Mouse (Mus musculus) neutrophil, adult 5-6 weeks (primary cell): ENCODE results near the gene Wdr5. TPM values are rescaled to one million over a fixed set of nuclear protein-coding genes. Genes with fewer than 3 reads are reported as not detected.
"Not testable (repeated sequence)": the region's sequence is repeated elsewhere in the genome, so short reads cannot be mapped to it uniquely, and the experiment has no call there.

Experiments
- ATAC-seq: fragments of 151-379, 151-347 bp; 2 replicates; pipeline ENCODE4 v1.8.0; 2017; ENCODE audit warnings: mild to moderate bottlenecking, moderate TSS enrichment; ENCODE audit not compliant: insufficient number of reproducible peaks, poor library complexity, low FRiP score, severe bottlenecking; ENCODE audit errors: extremely low read depth
- total RNA-seq: library from RNA; stranded (forward); fragments of 200-1000 nt; gene quantifications from 2 replicates; pipeline ENCODE4 v1.2.3, GENCODE M21; 2017

Wdr5 gene
- total RNA-seq, 1 experiment from 2014 or later: 36.8 TPM

- ATAC-seq: not testable (repeated sequence)
Observed at GRCm38 (mm10) chr2:27545517-27545916, 30.6 kb downstream of the Wdr5 start.

- ATAC-seq: not testable (repeated sequence)
Observed at GRCm38 (mm10) chr2:27546041-27546440, 31.1 kb downstream of the Wdr5 start.

GRCm38 (mm10) chr2:27547326-27547725 lies 32.4 kb downstream of the Wdr5 start:
- ATAC-seq: peak; percentile 33; the same call in 1 of the 2 replicates

GRCm38 (mm10) chr2:27547986-27548385 lies 33.0 kb downstream of the Wdr5 start:
- peak; percentile 39; the same call in 1 of the 2 replicates for ATAC-seq

- ATAC-seq: no peak
Observed at GRCm38 (mm10) chr2:27548664-27549369, 33.9 kb downstream of the Wdr5 start.

- peak; percentile 39; the same call in 1 of the 2 replicates for ATAC-seq
Observed at GRCm38 (mm10) chr2:27552620-27553287, 37.8 kb downstream of the Wdr5 start.

- no peak for ATAC-seq
Observed at GRCm38 (mm10) chr2:27554308-27554707, 39.4 kb downstream of the Wdr5 start.

GRCm38 (mm10) chr2:27556921-27557320 lies 42.0 kb downstream of the Wdr5 start:
- no peak for ATAC-seq

GRCm38 (mm10) chr2:27560708-27561123 lies 45.8 kb downstream of the Wdr5 start:
- no peak for ATAC-seq

- no peak for ATAC-seq
Observed at GRCm38 (mm10) chr2:27561159-27561558, 46.2 kb downstream of the Wdr5 start.

- no peak for ATAC-seq
Observed at GRCm38 (mm10) chr2:27561829-27562228, 46.9 kb downstream of the Wdr5 start.

- ATAC-seq: no peak
Observed at GRCm38 (mm10) chr2:27563641-27564148, 48.7 kb downstream of the Wdr5 start.

GRCm38 (mm10) chr2:27564694-27565093 lies 49.7 kb downstream of the Wdr5 start:
- no peak for ATAC-seq

- no peak for ATAC-seq
Observed at GRCm38 (mm10) chr2:27565316-27566103, 50.6 kb downstream of the Wdr5 start.

- ATAC-seq: no peak
Observed at GRCm38 (mm10) chr2:27570856-27571255, 55.9 kb downstream of the Wdr5 start.

GRCm38 (mm10) chr2:27572261-27572793 lies 57.4 kb downstream of the Wdr5 start:
- no peak for ATAC-seq

GRCm38 (mm10) chr2:27572928-27573627 lies 58.1 kb downstream of the Wdr5 start:
- ATAC-seq: no peak

- ATAC-seq: no peak
Observed at GRCm38 (mm10) chr2:27573628-27573966, 58.6 kb downstream of the Wdr5 start.

GRCm38 (mm10) chr2:27576416-27576815 lies 61.5 kb downstream of the Wdr5 start:
- ATAC-seq: no peak
